Mouse (Mus musculus) embryonic facial prominence, embryonic 11.5 days (tissue): ENCODE measurements around the gene Mageb1. TPM values are rescaled to one million over a fixed set of nuclear protein-coding genes. Genes with fewer than 3 reads are reported as not detected.
"Not testable (repeated sequence)": the region's sequence is repeated elsewhere in the genome, so short reads cannot be mapped to it uniquely, and the experiment has no call there.

Experiments
- ATAC-seq: fragments of 200-750 bp; cut with Nextera tagmentation; replicated peaks from 2 replicates; pipeline ENCODE4 v1.8.0; 2017; ENCODE audit warnings: low read depth; ENCODE audit not compliant: insufficient number of reproducible peaks, low FRiP score, low TSS enrichment
- DNase-seq: peaks from one replicate; pipeline ENCODE4 v3.0.0-alpha.2; 2015; ENCODE audit warnings: low spot score
- H3K27ac ChIP-seq: fragments of 300-500 bp; sonication (generic); replicated peaks from 2 replicates; pipeline ENCODE4 v1.5.1; 2014; ENCODE audit warnings: mild to moderate bottlenecking, low read depth, low read length, control low read depth
- H3K27me3 ChIP-seq: fragments of 300-500 bp; sonication (generic); 2 replicates; pipeline ENCODE4 v1.6.1; 2014; ENCODE audit warnings: mild to moderate bottlenecking, low read length, moderate library complexity, mixed read lengths; ENCODE audit not compliant: control insufficient read depth, insufficient read depth
- H3K36me3 ChIP-seq: fragments of 300-500 bp; sonication (generic); replicated peaks from 2 replicates; pipeline ENCODE4 v1.6.1; 2014; ENCODE audit warnings: low read depth, mild to moderate bottlenecking, low read length, moderate library complexity, mixed read lengths; ENCODE audit not compliant: control insufficient read depth, insufficient read depth
- H3K4me1 ChIP-seq: fragments of 300-500 bp; sonication (generic); 2 replicates; pipeline ENCODE4 v1.6.1; 2014; ENCODE audit warnings: low read length, mixed read lengths; ENCODE audit not compliant: control insufficient read depth, insufficient read depth
- H3K4me2 ChIP-seq: fragments of 300-500 bp; sonication (generic); 2 replicates; pipeline ENCODE4 v1.6.1; 2014; ENCODE audit warnings: low read depth, mild to moderate bottlenecking, control low read depth, low read length, moderate library complexity
- H3K4me3 ChIP-seq: fragments of 300-500 bp; sonication (generic); 2 replicates; pipeline ENCODE4 v1.5.1; 2014; ENCODE audit warnings: low read depth, low read length, control low read depth
- H3K9ac ChIP-seq: fragments of 300-500 bp; sonication (generic); replicated peaks from 2 replicates; pipeline ENCODE4 v1.6.1; 2014; ENCODE audit warnings: mild to moderate bottlenecking, control low read depth, low read length
- H3K9me3 ChIP-seq: fragments of 300-500 bp; sonication (generic); replicated peaks from 2 replicates; pipeline ENCODE4 v1.6.1; 2016; ENCODE audit warnings: mild to moderate bottlenecking, low read length, inconsistent platforms, mixed read lengths; ENCODE audit not compliant: control insufficient read depth
- WGBS: fragments of 180-500 bp; shearing (Covaris S2); extraction: QIAGEN DNeasy Blood & Tissue Kit; methylation state at CpG from one replicate; pipeline ENCODE4 v1.1.7; 2014; 5-methylcytosine and 5-hydroxymethylcytosine counted together
- polyA plus RNA-seq: library from polyadenylated mRNA; unstranded; fragments of >200 nt; fragmentation: Nextera tagmentation; extraction: Ambion mirVana; gene quantifications from 2 replicates; pipeline ENCODE4 v1.2.1, GENCODE M21; 2014

The Mageb1 gene
- not detected in 2 replicates for polyA plus RNA-seq

- 50% methylated on average over 1 of the region's 1 CpGs for whole genome bisulfite sequencing
- not testable (repeated sequence) for DNase-seq
Observed at GRCm38 (mm10) chrX:92016233-92016632, at the start of gene Mageb1. Gene Mageb1 (minus strand): TSS chrX:92016333.

More at GRCm38 (mm10) chrX:92016233-92016632, at the start of gene Mageb1:
- H3K36me3 ChIP-seq, H3K4me2 ChIP-seq, H3K9me3 ChIP-seq, H3K4me1 ChIP-seq, H3K27ac ChIP-seq, ATAC-seq, H3K4me3 ChIP-seq, H3K27me3 ChIP-seq, H3K9ac ChIP-seq: not testable (repeated sequence)

Other genes starting within 250 kb of the Mageb1 start
- not detected in 2 replicates for gene Mageb5, start 233.3 kb downstream of the Mageb1 start, polyA plus RNA-seq